Comparison of ENCODE assay signal across 9 mouse cellular contexts in genomic region chr17:29887271-29887880, GRCm38 (mm10).
A peak's percentile ranks its signal among the peaks of the same experiment; 100 is the strongest.
DNase-seq lines count a peak whose midpoint lies in the region; ATAC-seq lines count a peak whose summit lies in the region.
"Had no signal": no experiment of that assay in that cellular context is flagged by ENCODE, and none has a peak within 500 bp of the region (broad histone marks: within the 10 kb centered on the region; RNA-seq: fewer than 3 reads in every experiment).

No protein-coding gene starts in this region.

- peaks cover 51% of the 10 kb centered on the region for H3K27me3 ChIP-seq in neural tube, embryonic 11.5 days (ENCODE audit: control insufficient read depth, insufficient read depth, low read length)
- H3K27me3 ChIP-seq in forebrain, embryonic 14.5 days (replicated peaks; ENCODE audit: control insufficient read depth, insufficient read depth, low read length): peaks cover 12% of the 10 kb centered on the region; the same call in 1 of the 2 replicates
- peaks cover 83% of the 10 kb centered on the region for H3K27me3 ChIP-seq in lung, embryonic 15.5 days

- ATAC-seq in neural tube, embryonic 11.5 days (ENCODE audit: insufficient read depth, low FRiP score, low TSS enrichment): peak; percentile 31; the same call in 1 of the 2 replicates
- ATAC-seq in forebrain, embryonic 14.5 days: 0 out of 2 replicates have a peak, but pooled peaks have one; percentile 5
- peak; percentile 39; the same call in 1 of the 2 replicates for ATAC-seq in lung, embryonic 15.5 days (ENCODE audit: borderline replicate concordance, extremely low read depth, low FRiP score, low TSS enrichment)

- H3K27ac ChIP-seq in neural tube, embryonic 11.5 days (ENCODE audit: low read depth, low read length): no peak overlapping the region
- H3K27ac ChIP-seq in forebrain, embryonic 14.5 days (ENCODE audit: low read depth, low read length): peak overlapping the region; percentile 92
- peak overlapping the region; percentile 86 for H3K27ac ChIP-seq in lung, embryonic 15.5 days
- H3K27ac ChIP-seq: macrophage had no signal

- H3K9ac ChIP-seq in neural tube, embryonic 11.5 days (ENCODE audit: low read length): peak overlapping the region; percentile 66
- H3K9ac ChIP-seq in forebrain, embryonic 14.5 days (ENCODE audit: low read length): peak overlapping the region; percentile 90
- H3K9ac ChIP-seq in lung, embryonic 15.5 days: peak overlapping the region; percentile 67

- H3K4me1 ChIP-seq in neural tube, embryonic 11.5 days (ENCODE audit: control insufficient read depth, insufficient read depth, low read length): peaks cover 14% of the 10 kb centered on the region; the same call in 1 of the 2 replicates
- H3K4me1 ChIP-seq in forebrain, embryonic 14.5 days (ENCODE audit: control insufficient read depth, insufficient read depth, low read length): peaks cover 30% of the 10 kb centered on the region
- H3K4me1 ChIP-seq in lung, embryonic 15.5 days: peaks cover 31% of the 10 kb centered on the region

- no peaks in the 10 kb centered on the region for H3K9me3 ChIP-seq in neural tube, embryonic 11.5 days (ENCODE audit: control insufficient read depth, low read length)
- no peaks in the 10 kb centered on the region for H3K9me3 ChIP-seq in forebrain, embryonic 14.5 days (replicated peaks; ENCODE audit: control insufficient read depth, low read length)
- no peaks in the 10 kb centered on the region for H3K9me3 ChIP-seq in lung, embryonic 15.5 days

- H3K36me3 ChIP-seq in neural tube, embryonic 11.5 days (ENCODE audit: control insufficient read depth, insufficient read depth, low read length): no peaks in the 10 kb centered on the region
- no peaks in the 10 kb centered on the region for H3K36me3 ChIP-seq in forebrain, embryonic 14.5 days (ENCODE audit: control insufficient read depth, insufficient read depth, low read length)
- no peaks in the 10 kb centered on the region for H3K36me3 ChIP-seq in lung, embryonic 15.5 days

- WGBS in neural tube, embryonic 11.5 days: under 1% methylated on average over 50 of the region's 57 CpGs
- WGBS in forebrain, embryonic 14.5 days: under 1% methylated on average over 55 of the region's 57 CpGs
- under 1% methylated on average over 57 of the region's 57 CpGs for WGBS in lung, embryonic 15.5 days

- H3K4me2 ChIP-seq in neural tube, embryonic 11.5 days (ENCODE audit: low read depth): peak overlapping the region; percentile 99
- peak overlapping the region; percentile 93 for H3K4me2 ChIP-seq in forebrain, embryonic 14.5 days (ENCODE audit: low read length)
- peak overlapping the region; percentile 99 for H3K4me2 ChIP-seq in lung, embryonic 15.5 days

- peak overlapping the region; percentile 66 for H3K4me3 ChIP-seq in neural tube, embryonic 11.5 days (ENCODE audit: low read depth, low read length)
- peak overlapping the region; percentile 73 for H3K4me3 ChIP-seq in forebrain, embryonic 14.5 days (ENCODE audit: low read depth, low read length)
- peak overlapping the region; percentile 66 for H3K4me3 ChIP-seq in lung, embryonic 15.5 days

- DNase-seq in neural tube, embryonic 11.5 days (ENCODE audit: low spot score): peak; percentile 72
- no peak for DNase-seq in neural tube, embryonic 10.5 days (ENCODE audit: extremely low spot score, low spot score)
- peak; percentile 61 for DNase-seq in adrenal gland, postnatal 25 days
- DNase-seq in forebrain, embryonic 14.5 days (ENCODE audit: low spot score): peak; percentile 64
- peak; percentile 44 for DNase-seq in induced T-regulatory cell, adult 2 months (ENCODE audit: low read depth)
- peak; percentile 74 for DNase-seq in retina, postnatal 1 day
- DNase-seq in layer of hippocampus, adult 9-10 months (ENCODE audit: low spot score): no peak

Comparison
In these comparisons a context has a peak if more than half of its experiments do, and no peak if none do; other contexts are left out.
1. DNase-seq: peak in neural tube, embryonic 11.5 days (single experiment), adrenal gland, postnatal 25 days (single experiment), forebrain, embryonic 14.5 days (single experiment), induced T-regulatory cell, adult 2 months (single experiment) and retina, postnatal 1 day (single experiment); none in neural tube, embryonic 10.5 days (single experiment) and layer of hippocampus, adult 9-10 months (single experiment).
2. Peak in every context shown above with its lines, with median percentiles within 50 percentile points of each other: ATAC-seq, H3K4me2 ChIP-seq, H3K4me3 ChIP-seq and H3K9ac ChIP-seq.